Mouse (Mus musculus) neural tube, embryonic 14.5 days (tissue): ENCODE data around the gene H2-DMa. TPM values are rescaled to one million over a fixed set of nuclear protein-coding genes. Genes with fewer than 3 reads are reported as not detected.
A peak's percentile ranks its signal among the peaks of the same experiment; 100 is the strongest.

ENCODE experiments used
- ATAC-seq: fragments of 200-750 bp; cut with Nextera tagmentation; 2 replicates; pipeline ENCODE4 v1.8.0; 2017; ENCODE audit warnings: low read depth, mild to moderate bottlenecking, moderate TSS enrichment, moderate library complexity
- H3K27ac ChIP-seq: fragments of 300-500 bp; sonication (generic); 2 replicates; pipeline ENCODE4 v1.5.1; 2014; ENCODE audit warnings: low read depth, mild to moderate bottlenecking, control low read depth, low read length, moderate library complexity, mixed read lengths
- H3K27me3 ChIP-seq: fragments of 300-500 bp; sonication (generic); 2 replicates; pipeline ENCODE4 v1.6.1; 2014; ENCODE audit warnings: low read length; ENCODE audit not compliant: control insufficient read depth, insufficient read depth
- H3K36me3 ChIP-seq: fragments of 300-500 bp; sonication (generic); 2 replicates; pipeline ENCODE4 v1.6.1; 2014; ENCODE audit warnings: low read length, mixed read lengths; ENCODE audit not compliant: control insufficient read depth, insufficient read depth
- H3K4me1 ChIP-seq: fragments of 300-500 bp; sonication (generic); 2 replicates; pipeline ENCODE4 v1.6.1; 2014; ENCODE audit warnings: low read length; ENCODE audit not compliant: control insufficient read depth, insufficient read depth
- H3K4me2 ChIP-seq: fragments of 300-500 bp; sonication (generic); 2 replicates; pipeline ENCODE4 v1.6.1; 2014; ENCODE audit warnings: mild to moderate bottlenecking, low read depth, low read length, control low read depth
- H3K4me3 ChIP-seq: fragments of 300-500 bp; sonication (generic); 2 replicates; pipeline ENCODE4 v1.5.1; 2014; ENCODE audit warnings: low read depth, low read length, control low read depth, mixed read lengths
- H3K9ac ChIP-seq: fragments of 300-500 bp; sonication (generic); replicated peaks from 2 replicates; pipeline ENCODE4 v1.6.1; 2014; ENCODE audit warnings: low read depth, mild to moderate bottlenecking, control low read depth, low read length, mixed read lengths
- H3K9me3 ChIP-seq: fragments of 300-500 bp; sonication (generic); 2 replicates; pipeline ENCODE4 v1.6.1; 2016; ENCODE audit warnings: low read length; ENCODE audit not compliant: control insufficient read depth
- WGBS: fragments of 180-500 bp; shearing (Covaris S2); extraction: QIAGEN DNeasy Blood & Tissue Kit; methylation state at CpG from one replicate; pipeline ENCODE4 v1.1.7; 2014; 5-methylcytosine and 5-hydroxymethylcytosine counted together
- polyA plus RNA-seq: library from polyadenylated mRNA; unstranded; fragments of >200 nt; fragmentation: Nextera tagmentation; extraction: Ambion mirVana; gene quantifications from 2 replicates; pipeline ENCODE4 v1.2.1, GENCODE M21; 2014

Gene H2-DMa
- 19.1 and 20.7 TPM in 2 replicates for polyA plus RNA-seq

DNA sequence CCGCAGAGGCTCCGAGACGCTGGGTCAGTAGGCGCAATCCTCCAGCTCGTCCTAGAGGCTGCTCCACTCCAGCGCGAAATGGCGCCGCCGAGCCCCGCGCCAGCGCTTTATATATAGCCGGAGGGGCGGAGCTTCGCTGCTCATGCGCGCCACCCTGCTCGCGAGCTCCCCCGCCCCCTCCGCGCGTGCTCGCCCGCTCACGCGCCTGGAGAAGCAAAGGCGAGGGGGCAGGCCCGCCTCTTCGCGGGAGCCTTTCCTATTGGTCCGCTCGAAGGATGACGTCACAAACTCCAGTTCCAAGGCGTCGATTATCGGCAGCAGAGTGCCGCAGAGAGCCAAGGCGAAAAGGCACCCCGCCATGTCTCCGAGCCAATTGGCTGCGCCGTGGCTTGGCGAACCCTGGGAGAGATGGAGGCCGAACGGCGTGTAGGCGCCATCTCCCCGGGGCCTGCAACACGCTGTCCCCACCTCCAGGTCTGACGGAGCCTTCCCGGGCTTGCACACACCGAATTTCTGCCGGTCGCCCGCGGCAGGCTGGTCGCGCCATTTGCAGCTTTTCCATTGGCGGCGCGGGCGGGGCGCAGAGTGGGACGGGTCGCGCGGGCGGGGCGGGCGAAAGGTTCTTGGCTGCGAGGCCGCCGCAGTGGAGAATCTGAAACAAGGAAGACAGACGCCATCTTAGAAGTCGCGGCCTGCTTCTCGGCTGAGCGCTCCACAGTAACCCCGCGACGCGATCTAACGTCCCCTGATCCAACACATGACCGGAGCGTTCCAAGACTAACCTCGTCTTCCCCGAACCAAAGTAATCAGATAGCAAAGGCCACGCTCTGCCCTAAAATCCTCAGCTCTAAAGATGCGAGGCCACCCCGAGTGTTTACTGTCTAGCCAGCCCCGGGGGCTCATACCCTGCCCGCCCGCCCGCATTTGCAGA lies at the start of gene H2-DMa:
H2-DMa (plus strand) TSS at position 293 of the 931 bp plus-strand sequence.
- Histone ChIP-seq H3K4me2 (peak within 1 kb of the TSS; percentile 99), H3K27ac (peak within 1 kb of the TSS; percentile 100), H3K9me3 (no peaks in the 10 kb centered on the region), H3K4me3 (peak within 1 kb of the TSS; percentile 97), H3K4me1 (peaks cover 24% of the 10 kb centered on the region), H3K36me3 (peaks cover 36% of the 10 kb centered on the region), H3K27me3 (no peaks in the 10 kb centered on the region), H3K9ac (peak within 1 kb of the TSS; percentile 98)
- under 1% methylated on average over 84 of the region's 96 CpGs for WGBS
- peak; percentile 78 for ATAC-seq

GRCm38 (mm10) chr17:34072091-34072490 lies 47.2 kb upstream of the H2-DMa start:
- Histone ChIP-seq H3K9ac (no peak overlapping the region), H3K4me3 (no peak overlapping the region), H3K27me3 (no peaks in the 10 kb centered on the region), H3K4me2 (no peak overlapping the region), H3K9me3 (no peaks in the 10 kb centered on the region), H3K27ac (no peak overlapping the region), H3K36me3 (no peaks in the 10 kb centered on the region), H3K4me1 (no peaks in the 10 kb centered on the region)
- 72% methylated on average over 5 of the region's 5 CpGs for WGBS
- no peak for ATAC-seq

- 49% methylated on average over 7 of the region's 7 CpGs for WGBS
These were observed 44.1 kb upstream of the H2-DMa start for GRCm38 (mm10) chr17:34075271-34075670.

DNA sequence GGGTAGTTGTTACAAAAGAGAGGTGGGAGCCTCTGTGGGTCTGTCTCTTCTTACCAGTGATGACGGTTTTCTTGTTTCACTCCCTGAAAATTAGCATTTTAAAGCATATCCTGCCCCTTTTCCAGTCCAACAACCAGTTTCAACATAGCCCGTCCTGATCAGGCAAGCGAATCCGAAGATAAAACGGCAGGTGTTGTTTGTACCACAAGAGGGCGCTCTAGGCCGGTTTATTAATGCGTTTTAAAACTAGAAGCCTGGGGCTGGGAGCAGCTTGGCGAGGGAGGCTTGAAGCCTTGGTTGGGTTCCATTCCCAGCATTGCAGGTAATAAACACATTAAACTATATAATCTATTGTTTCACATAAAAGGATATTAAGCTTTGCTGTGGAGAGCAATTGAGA lies 41.8 kb upstream of the H2-DMa start:
- H3K27me3 ChIP-seq, result no peaks in the 10 kb centered on the region
- H3K27ac ChIP-seq, result no peak overlapping the region
- ATAC-seq, result no peak
- under 1% methylated on average over 9 of the region's 9 CpGs for WGBS
- no peaks in the 10 kb centered on the region for H3K9me3 ChIP-seq
- no peak overlapping the region for H3K9ac ChIP-seq
- no peak overlapping the region for H3K4me2 ChIP-seq
- H3K36me3 ChIP-seq, result no peaks in the 10 kb centered on the region
- H3K4me3 ChIP-seq, result no peak overlapping the region
- H3K4me1 ChIP-seq, result no peaks in the 10 kb centered on the region

More at GRCm38 (mm10) chr17:34075271-34075670, 44.1 kb upstream of the H2-DMa start:
- H3K36me3 ChIP-seq, result no peaks in the 10 kb centered on the region
- no peaks in the 10 kb centered on the region for H3K4me1 ChIP-seq
- H3K4me2 ChIP-seq, result no peak overlapping the region
- no peaks in the 10 kb centered on the region for H3K27me3 ChIP-seq
- no peaks in the 10 kb centered on the region for H3K9me3 ChIP-seq
- no peak overlapping the region for H3K27ac ChIP-seq
- H3K4me3 ChIP-seq, result no peak overlapping the region
- H3K9ac ChIP-seq, result no peak overlapping the region
- ATAC-seq, result no peak

GRCm38 (mm10) chr17:34078148-34078547 lies 41.2 kb upstream of the H2-DMa start:
- Histone ChIP-seq H3K4me1 (no peaks in the 10 kb centered on the region), H3K4me3 (no peak overlapping the region), H3K27me3 (no peaks in the 10 kb centered on the region), H3K9me3 (no peaks in the 10 kb centered on the region), H3K9ac (no peak overlapping the region), H3K27ac (no peak overlapping the region), H3K4me2 (no peak overlapping the region), H3K36me3 (no peaks in the 10 kb centered on the region)
- ATAC-seq, result no peak
- 54% methylated on average over 4 of the region's 4 CpGs for WGBS

DNA sequence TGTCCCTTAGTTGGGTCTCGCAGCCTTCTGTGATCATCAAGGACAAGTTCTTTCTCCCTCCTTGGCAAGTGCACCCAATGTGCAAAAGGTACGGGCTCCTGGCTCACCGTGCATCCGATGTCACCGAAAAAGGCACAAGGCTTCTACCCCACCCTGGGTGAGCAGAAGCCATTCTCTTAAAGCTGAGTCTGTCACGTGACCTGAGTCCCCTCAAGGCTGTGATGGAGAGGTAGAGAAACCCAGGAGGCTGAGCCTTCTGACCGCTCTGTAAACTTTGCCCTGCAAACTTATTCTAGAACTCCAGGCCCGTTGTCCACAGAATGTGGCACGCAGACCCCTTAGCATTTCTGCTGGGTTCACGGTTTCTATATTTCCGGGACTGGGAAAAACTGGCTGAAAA lies 40.3 kb upstream of the H2-DMa start:
- no peak for ATAC-seq
- H3K36me3 ChIP-seq, result no peaks in the 10 kb centered on the region
- H3K9me3 ChIP-seq, result no peaks in the 10 kb centered on the region
- H3K9ac ChIP-seq, result no peak overlapping the region
- no peak overlapping the region for H3K4me3 ChIP-seq
- H3K27ac ChIP-seq, result no peak overlapping the region
- H3K4me1 ChIP-seq, result no peaks in the 10 kb centered on the region
- 95% methylated on average over 11 of the region's 11 CpGs for WGBS
- H3K4me2 ChIP-seq, result no peak overlapping the region
- no peaks in the 10 kb centered on the region for H3K27me3 ChIP-seq

GRCm38 (mm10) chr17:34079621-34080020 lies 39.7 kb upstream of the H2-DMa start:
- ATAC-seq, result peak; percentile 82
- Histone ChIP-seq H3K9ac (no peak overlapping the region), H3K27me3 (no peaks in the 10 kb centered on the region), H3K4me2 (no peak overlapping the region), H3K27ac (no peak overlapping the region), H3K4me1 (no peaks in the 10 kb centered on the region), H3K4me3 (no peak overlapping the region), H3K36me3 (no peaks in the 10 kb centered on the region), H3K9me3 (no peaks in the 10 kb centered on the region)
- WGBS, result 24% methylated on average over 5 of the region's 5 CpGs

- H3K4me3 ChIP-seq, result no peak overlapping the region
- no peaks in the 10 kb centered on the region for H3K4me1 ChIP-seq
- no peak overlapping the region for H3K9ac ChIP-seq
- WGBS, result 3% methylated on average over 8 of the region's 8 CpGs
- H3K27me3 ChIP-seq, result no peaks in the 10 kb centered on the region
- no peaks in the 10 kb centered on the region for H3K36me3 ChIP-seq
- no peaks in the 10 kb centered on the region for H3K9me3 ChIP-seq
- H3K27ac ChIP-seq, result no peak overlapping the region
- H3K4me2 ChIP-seq, result no peak overlapping the region
- no peak for ATAC-seq
These were observed 36.2 kb upstream of the H2-DMa start for GRCm38 (mm10) chr17:34083104-34083503.

- Histone ChIP-seq H3K36me3 (no peaks in the 10 kb centered on the region), H3K27me3 (no peaks in the 10 kb centered on the region), H3K4me1 (no peaks in the 10 kb centered on the region), H3K27ac (no peak overlapping the region), H3K4me2 (no peak overlapping the region), H3K4me3 (no peak overlapping the region), H3K9me3 (no peaks in the 10 kb centered on the region), H3K9ac (no peak overlapping the region)
- no peak for ATAC-seq
- 62% methylated on average over 2 of the region's 2 CpGs for WGBS
These were observed 32.0 kb upstream of the H2-DMa start for GRCm38 (mm10) chr17:34087386-34087785.
